Comparison of ENCODE assay signal across 8 mouse cellular contexts in genomic region chr1:131427140-131427821, GRCm38 (mm10).
DNase-seq lines count a peak whose midpoint lies in the region; ATAC-seq lines count a peak whose summit lies in the region.

No protein-coding gene starts in this region.

- intact Hi-C loops in left cerebral cortex, postnatal 14 days (cut with DNase I): no loop called here

- no peaks in the 10 kb centered on the region for H3K27me3 ChIP-seq in splenic B cell, adult 2 months (ENCODE audit: control insufficient read depth, insufficient read depth, low read length, poor library complexity, severe bottlenecking)

- DNase-seq in CD4-positive, CD25-positive, alpha-beta regulatory T cell, adult 2 months (ENCODE audit: low read depth, low spot score): peak; percentile 8
- DNase-seq in urinary bladder, postnatal 14 days (ENCODE audit: low spot score): peak; percentile 54
- DNase-seq in urinary bladder, adult 2 months (ENCODE audit: low spot score): no peak
- DNase-seq in kidney, postnatal 36 days: peak; percentile 57 to 71
- DNase-seq in splenic B cell, adult 2 months (ENCODE audit: low read depth, low spot score): peak; percentile 10
- DNase-seq in adrenal gland, postnatal 14 days: no peak
- DNase-seq in left cerebral cortex, postnatal 14 days (ENCODE audit: low spot score in 2 of 2): no peak

- H3K36me3 ChIP-seq in splenic B cell, adult 2 months (ENCODE audit: control insufficient read depth, insufficient read depth, low read length, poor library complexity, severe bottlenecking): no peaks in the 10 kb centered on the region

- no peak for ATAC-seq in CD4-positive, CD25-positive, alpha-beta regulatory T cell, adult 4 months

Comparison
In these comparisons a context has a peak if more than half of its experiments do, and no peak if none do; other contexts are left out.
1. DNase-seq: peak in CD4-positive, CD25-positive, alpha-beta regulatory T cell, adult 2 months (single experiment), urinary bladder, postnatal 14 days (single experiment), kidney, postnatal 36 days (2 of 2) and splenic B cell, adult 2 months (single experiment); none in urinary bladder, adult 2 months (single experiment), adrenal gland, postnatal 14 days (single experiment) and left cerebral cortex, postnatal 14 days (0 of 2).